Mouse (Mus musculus): Measurements from ENCODE around the gene Pms1. TPM values are rescaled to one million over a fixed set of nuclear protein-coding genes. Genes with fewer than 3 reads are reported as not detected.

Gene Pms1
- polyA plus RNA-seq, 1 experiment from 2014 or later = 3.1 TPM

DNA sequence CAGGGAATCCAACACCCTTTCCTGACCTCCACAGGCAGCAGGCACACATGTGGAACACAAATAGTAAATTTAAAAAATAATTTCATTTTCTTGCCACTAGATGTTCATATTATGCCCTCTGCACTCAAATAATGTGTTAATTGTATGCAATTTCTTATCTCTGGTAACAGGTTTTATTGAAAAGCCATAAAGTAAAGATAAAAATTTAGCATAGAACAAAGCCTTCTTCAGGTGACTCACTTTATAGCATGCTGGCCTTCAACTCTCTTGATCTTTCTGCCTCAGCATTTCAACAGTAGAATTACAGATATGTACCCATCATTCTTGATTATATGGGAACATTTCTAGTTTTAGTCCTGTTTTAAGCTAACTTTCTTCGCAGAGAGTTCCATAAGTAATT, 27.5 kb upstream of the Pms1 start:
- Histone ChIP-seq H3K9ac (replicated peaks) (no peak overlapping the region), H3K27me3 (ENCODE audit: insufficient read depth, low read length) (no peaks in the 10 kb centered on the region), H3K4me3 (ENCODE audit: low read depth, low read length) (no peak overlapping the region), H3K9me3 (ENCODE audit: low read length) (no peaks in the 10 kb centered on the region), H3K27ac (ENCODE audit: low read depth) (no peak overlapping the region), H3K4me1 (ENCODE audit: insufficient read depth) (no peaks in the 10 kb centered on the region), H3K4me2 (ENCODE audit: low read depth, low read length) (no peak overlapping the region), H3K36me3 (replicated peaks; ENCODE audit: insufficient read depth, low read length) (peaks cover 7% of the 10 kb centered on the region; the same call in 1 of the 2 replicates)
- DNase-seq = no peak
- WGBS (ENCODE audit: insufficient replicate concordance) = 79% methylated on average over 1 of the region's 1 CpGs
- TF ChIP-seq EP300 (IDR thresholded peaks at IDR 0.05; ENCODE audit: low read depth) (no peak), CTCF (IDR thresholded peaks at IDR 0.05; ENCODE audit: low read depth) (no peak)
- no peak for ATAC-seq

DNA sequence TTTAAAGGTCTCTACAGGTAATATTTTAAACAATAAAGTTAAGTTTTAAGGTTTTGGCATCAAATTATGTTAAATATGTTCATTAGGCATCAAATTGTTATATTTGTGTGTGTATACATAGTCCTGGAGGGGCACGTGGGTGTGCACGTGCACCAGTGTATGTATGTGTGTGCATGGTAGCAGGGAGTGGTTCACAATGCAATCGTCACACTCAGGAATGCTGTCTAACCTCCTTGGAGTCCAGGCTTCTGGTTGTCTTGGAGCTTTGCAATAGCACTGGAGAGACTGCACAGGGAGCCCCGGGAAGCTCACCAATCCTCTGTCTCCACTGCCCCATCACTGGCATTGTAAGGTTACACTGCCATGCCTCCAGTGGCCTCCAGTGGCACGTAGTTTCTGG, 26.4 kb upstream of the Pms1 start:
- Histone ChIP-seq H3K9ac (replicated peaks) (no peak overlapping the region), H3K36me3 (replicated peaks; ENCODE audit: insufficient read depth, low read length) (peaks cover 9% of the 10 kb centered on the region), H3K27me3 (ENCODE audit: insufficient read depth, low read length) (no peaks in the 10 kb centered on the region), H3K9me3 (ENCODE audit: low read length) (no peaks in the 10 kb centered on the region), H3K27ac (ENCODE audit: low read depth) (no peak overlapping the region), H3K4me2 (ENCODE audit: low read depth, low read length) (no peak overlapping the region), H3K4me3 (ENCODE audit: low read depth, low read length) (no peak overlapping the region), H3K4me1 (ENCODE audit: insufficient read depth) (no peaks in the 10 kb centered on the region)
- no peak for DNase-seq
- TF ChIP-seq CTCF (IDR thresholded peaks at IDR 0.05; ENCODE audit: low read depth) (no peak), EP300 (IDR thresholded peaks at IDR 0.05; ENCODE audit: low read depth) (no peak)
- 90% methylated on average over 5 of the region's 5 CpGs for WGBS (ENCODE audit: insufficient replicate concordance)
- ATAC-seq = no peak

DNA sequence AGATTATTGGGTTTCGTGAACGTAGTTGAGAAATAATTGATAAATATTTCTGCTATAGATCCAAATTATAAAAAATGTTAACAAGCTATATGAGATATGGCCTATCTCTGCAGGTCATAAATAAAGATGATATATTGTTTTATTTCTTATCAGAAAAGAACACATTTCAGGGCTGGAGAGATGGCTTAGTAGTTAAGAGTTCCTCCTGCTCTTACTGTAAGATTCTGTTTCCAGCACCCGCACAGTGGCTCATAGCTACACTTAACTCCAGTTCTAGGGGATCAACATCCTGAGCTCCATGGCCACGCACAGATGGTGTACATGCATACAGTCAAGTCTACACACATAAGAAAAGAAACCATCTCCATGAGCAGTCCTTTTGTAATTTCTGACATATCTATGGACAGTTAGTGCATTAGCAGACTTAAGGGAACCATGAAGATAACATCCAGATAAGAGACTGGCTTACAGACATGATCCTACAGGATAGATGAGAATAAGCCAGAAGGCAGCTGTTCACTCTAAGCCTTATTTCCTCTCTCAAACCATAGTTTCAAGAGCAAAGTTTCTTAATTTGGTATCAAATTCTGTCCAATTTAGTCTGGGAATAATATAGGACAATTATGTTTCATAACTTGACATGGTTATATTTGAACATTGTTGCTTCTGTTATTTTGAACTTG, 25.0 kb upstream of the Pms1 start:
- Histone ChIP-seq H3K4me3 (ENCODE audit: low read depth, low read length) (no peak overlapping the region), H3K9me3 (ENCODE audit: low read length) (no peaks in the 10 kb centered on the region), H3K27ac (ENCODE audit: low read depth) (no peak overlapping the region), H3K36me3 (replicated peaks; ENCODE audit: insufficient read depth, low read length) (peaks cover 16% of the 10 kb centered on the region), H3K4me2 (ENCODE audit: low read depth, low read length) (no peak overlapping the region), H3K9ac (replicated peaks) (no peak overlapping the region), H3K4me1 (ENCODE audit: insufficient read depth) (no peaks in the 10 kb centered on the region), H3K27me3 (ENCODE audit: insufficient read depth, low read length) (no peaks in the 10 kb centered on the region)
- 75% methylated on average over 4 of the region's 4 CpGs for WGBS (ENCODE audit: insufficient replicate concordance)
- no peak for ATAC-seq
- no peak for DNase-seq
- TF ChIP-seq CTCF (IDR thresholded peaks at IDR 0.05; ENCODE audit: low read depth) (no peak), EP300 (IDR thresholded peaks at IDR 0.05; ENCODE audit: low read depth) (no peak)

DNA sequence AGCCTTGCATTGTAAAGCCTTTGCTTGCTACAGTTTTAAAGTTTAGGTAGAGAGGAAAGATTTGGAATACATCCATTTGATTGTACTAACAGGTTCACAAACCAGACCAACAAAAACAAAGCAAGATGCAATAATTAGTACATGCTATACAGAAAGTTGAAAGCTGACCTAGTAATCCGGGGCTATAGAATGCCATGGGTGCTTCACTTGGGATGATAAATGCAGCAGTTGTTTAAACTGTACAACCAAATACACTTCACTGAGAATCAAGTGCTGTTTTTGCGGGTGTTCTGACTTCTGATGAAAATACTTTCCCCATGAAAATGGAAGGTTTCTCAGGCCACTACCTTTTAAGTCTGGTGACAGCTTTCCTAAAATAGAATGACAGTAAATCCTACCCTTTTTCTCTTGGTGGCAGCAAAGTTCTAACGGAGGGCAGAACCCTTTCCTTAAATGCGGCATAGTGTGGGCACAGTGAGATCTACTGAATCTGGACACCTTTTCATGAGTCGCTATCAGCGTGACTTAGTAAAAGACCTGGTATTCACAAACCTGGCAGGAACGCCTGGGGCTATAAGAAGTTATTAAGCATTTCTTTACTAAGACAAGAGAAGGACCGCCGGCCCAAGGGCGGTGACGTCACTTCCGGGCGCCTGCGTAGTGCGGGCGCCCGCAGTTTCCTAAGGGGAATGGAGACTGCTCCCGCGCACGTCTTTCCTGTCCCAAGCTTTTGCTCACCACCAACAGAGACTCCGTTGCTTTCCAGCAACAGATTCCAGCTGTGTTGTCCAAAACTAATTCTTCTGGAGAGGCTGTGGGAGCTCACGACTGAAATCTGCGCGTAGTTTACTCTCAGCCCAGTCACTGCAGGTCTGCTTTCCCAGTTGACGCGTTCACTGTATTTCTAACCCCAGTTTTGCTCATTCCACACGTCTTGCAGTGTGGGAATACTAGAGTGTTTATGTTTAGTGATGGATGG, 16.5 kb upstream of the Pms1 start, which contains the start of gene Osgepl1:
Gene Osgepl1 (plus strand): TSS at position 636 of the 979 bp plus-strand sequence.
- Histone ChIP-seq H3K9me3 (ENCODE audit: low read length) (no peaks in the 10 kb centered on the region), H3K27me3 (ENCODE audit: insufficient read depth, low read length) (no peaks in the 10 kb centered on the region), H3K4me2 (ENCODE audit: low read depth, low read length) (peak within 1 kb of the TSS; percentile 68), H3K9ac (replicated peaks) (peak within 1 kb of the TSS; percentile 77), H3K4me1 (ENCODE audit: insufficient read depth) (no peaks in the 10 kb centered on the region), H3K36me3 (replicated peaks; ENCODE audit: insufficient read depth, low read length) (peaks cover 7% of the 10 kb centered on the region; the same call in 1 of the 2 replicates), H3K4me3 (ENCODE audit: low read depth, low read length) (peak within 1 kb of the TSS; percentile 68), H3K27ac (ENCODE audit: low read depth) (peak within 1 kb of the TSS; percentile 73)
- ATAC-seq = peak; percentile 97
- peak; percentile 88 for DNase-seq
- TF ChIP-seq EP300 (IDR thresholded peaks at IDR 0.05; ENCODE audit: low read depth) (no peak; the same call in 1 of the 2 replicates), CTCF (IDR thresholded peaks at IDR 0.05; ENCODE audit: low read depth) (peak; percentile 46)
- WGBS (ENCODE audit: insufficient replicate concordance) = 2% methylated on average over 27 of the region's 27 CpGs

DNA sequence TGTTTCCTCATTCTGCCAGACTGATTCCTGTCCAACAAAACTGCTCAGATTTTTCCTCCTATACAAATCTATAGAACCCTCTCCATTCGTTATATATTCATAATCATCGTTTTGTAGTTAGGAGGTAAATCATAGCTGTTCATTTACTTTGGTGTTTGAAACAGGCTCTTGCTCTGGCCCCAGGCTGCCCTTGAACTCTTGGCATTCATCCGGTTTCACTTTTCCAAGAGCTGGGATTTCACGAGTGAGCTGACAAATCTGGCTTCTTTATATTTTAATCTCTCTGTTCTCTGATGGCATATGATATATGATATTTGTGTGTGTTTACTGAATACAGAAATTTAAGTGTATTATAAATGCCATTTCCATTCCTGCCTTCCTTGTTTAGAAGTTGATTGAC, 3.7 kb upstream of the Pms1 start:
- DNase-seq (no peak), ATAC-seq (no peak)
- Histone ChIP-seq H3K4me3 (ENCODE audit: low read depth, low read length) (no peak overlapping the region), H3K9me3 (ENCODE audit: low read length) (no peaks in the 10 kb centered on the region), H3K36me3 (replicated peaks; ENCODE audit: insufficient read depth, low read length) (peaks cover 20% of the 10 kb centered on the region), H3K9ac (replicated peaks) (no peak overlapping the region), H3K4me2 (ENCODE audit: low read depth, low read length) (no peak overlapping the region), H3K27me3 (ENCODE audit: insufficient read depth, low read length) (no peaks in the 10 kb centered on the region), H3K4me1 (ENCODE audit: insufficient read depth) (peaks cover 5% of the 10 kb centered on the region), H3K27ac (ENCODE audit: low read depth) (no peak overlapping the region)
- 70% methylated on average over 4 of the region's 4 CpGs for WGBS (ENCODE audit: insufficient replicate concordance)
- TF ChIP-seq CTCF (IDR thresholded peaks at IDR 0.05; ENCODE audit: low read depth) = no peak
- no peak for TF ChIP-seq EP300 (IDR thresholded peaks at IDR 0.05; ENCODE audit: low read depth)

DNA sequence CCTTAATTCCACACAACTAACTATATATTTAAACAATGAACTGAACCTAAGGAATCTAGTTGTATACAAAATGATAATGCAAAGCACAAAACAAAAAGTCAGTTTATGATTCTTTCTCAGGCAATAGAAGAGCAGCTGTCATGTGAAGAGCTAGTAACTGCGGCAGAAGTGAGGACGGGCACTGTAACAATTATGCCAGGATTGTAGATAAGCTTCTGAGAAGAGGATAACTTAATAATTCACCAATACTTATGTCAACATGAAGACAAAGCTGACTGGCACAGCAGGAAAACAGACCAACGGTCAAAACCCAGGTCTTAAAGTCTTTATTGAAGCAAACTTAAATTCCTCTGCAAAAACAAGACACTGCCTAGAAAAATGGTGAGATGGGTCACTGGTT, 5.6 kb downstream of the Pms1 start:
- H3K9me3 ChIP-seq (ENCODE audit: low read length) = 0 out of 2 replicates have a peak, but pooled peaks cover 2% of the 10 kb centered on the region
- H3K4me2 ChIP-seq (ENCODE audit: low read depth, low read length) = no peak overlapping the region
- H3K4me1 ChIP-seq (ENCODE audit: insufficient read depth) = no peaks in the 10 kb centered on the region
- DNase-seq = no peak
- H3K9ac ChIP-seq (replicated peaks) = no peak overlapping the region
- WGBS (ENCODE audit: insufficient replicate concordance) = 66% methylated on average over 3 of the region's 3 CpGs
- no peaks in the 10 kb centered on the region for H3K27me3 ChIP-seq (ENCODE audit: insufficient read depth, low read length)
- no peak overlapping the region for H3K4me3 ChIP-seq (ENCODE audit: low read depth, low read length)
- TF ChIP-seq EP300 (IDR thresholded peaks at IDR 0.05; ENCODE audit: low read depth) (no peak), CTCF (IDR thresholded peaks at IDR 0.05; ENCODE audit: low read depth) (no peak)
- no peaks in the 10 kb centered on the region for H3K36me3 ChIP-seq (replicated peaks; ENCODE audit: insufficient read depth, low read length)
- no peak overlapping the region for H3K27ac ChIP-seq (ENCODE audit: low read depth)
- ATAC-seq = no peak

Measured in liver, postnatal 0 days (tissue).